Mouse (Mus musculus): ENCODE data around the gene Islr2.

- TF ChIP-seq POLR2A (IDR thresholded peaks at IDR 0.05; ENCODE audit: borderline replicate concordance, extremely low read depth, low read depth, low read length), result no peak
- no peak for TF ChIP-seq CTCF (IDR thresholded peaks at IDR 0.05; ENCODE audit: insufficient read depth, low read length)
Measured at GRCm38 (mm10) chr9:58200270-58201090, 3.6 kb downstream of the Islr2 start.

Data from lung, adult 2 months (tissue).